Mouse (Mus musculus) hindbrain, embryonic 16.5 days (tissue): Measurements from ENCODE around the gene Ppp1r3e. TPM values are rescaled to one million over a fixed set of nuclear protein-coding genes. Genes with fewer than 3 reads are reported as not detected.

Experiments
- ATAC-seq: fragments of 200-750 bp; cut with Nextera tagmentation; 2 replicates; pipeline ENCODE4 v1.8.0; 2017; ENCODE audit warnings: moderate TSS enrichment, moderate library complexity
- H3K27ac ChIP-seq: fragments of 300-500 bp; sonication (generic); 2 replicates; pipeline ENCODE4 v1.5.1; 2014; ENCODE audit warnings: low read depth, mild to moderate bottlenecking, control low read depth, low read length, moderate library complexity
- H3K27me3 ChIP-seq: fragments of 300-500 bp; sonication (generic); replicated peaks from 2 replicates; pipeline ENCODE4 v1.6.1; 2014; ENCODE audit warnings: low read length; ENCODE audit not compliant: control insufficient read depth, insufficient read depth
- H3K36me3 ChIP-seq: fragments of 300-500 bp; sonication (generic); 2 replicates; pipeline ENCODE4 v1.6.1; 2014; ENCODE audit warnings: mild to moderate bottlenecking, low read length, moderate library complexity, mixed read lengths; ENCODE audit not compliant: control insufficient read depth, insufficient read depth
- H3K4me1 ChIP-seq: fragments of 300-500 bp; sonication (generic); 2 replicates; pipeline ENCODE4 v1.6.1; 2014; ENCODE audit warnings: low read depth, low read length; ENCODE audit not compliant: control insufficient read depth, insufficient read depth
- H3K4me2 ChIP-seq: fragments of 300-500 bp; sonication (generic); 2 replicates; pipeline ENCODE4 v1.6.1; 2014; ENCODE audit warnings: mild to moderate bottlenecking, low read length, control low read depth, moderate library complexity
- H3K4me3 ChIP-seq: fragments of 300-500 bp; sonication (generic); 2 replicates; pipeline ENCODE4 v1.5.1; 2014; ENCODE audit warnings: mild to moderate bottlenecking, low read length, control low read depth, moderate library complexity
- H3K9ac ChIP-seq: fragments of 300-500 bp; sonication (generic); 2 replicates; pipeline ENCODE4 v1.6.1; 2014; ENCODE audit warnings: low read depth, mild to moderate bottlenecking, control low read depth, low read length, moderate library complexity
- H3K9me3 ChIP-seq: fragments of 300-500 bp; sonication (generic); 2 replicates; pipeline ENCODE4 v1.6.1; 2014; ENCODE audit warnings: mild to moderate bottlenecking, low read length, moderate library complexity; ENCODE audit not compliant: control insufficient read depth
- WGBS: fragments of 180-500 bp; shearing (Covaris S2); extraction: QIAGEN DNeasy Blood & Tissue Kit; methylation state at CpG from one replicate; pipeline ENCODE4 v1.1.7; 2014; 5-methylcytosine and 5-hydroxymethylcytosine counted together
- polyA plus RNA-seq: library from polyadenylated mRNA; unstranded; fragments of >200 nt; fragmentation: Nextera tagmentation; extraction: Ambion mirVana; gene quantifications from 2 replicates; pipeline ENCODE4 v1.2.1, GENCODE M21; 2015

Gene Ppp1r3e
- polyA plus RNA-seq, 1 experiment from 2014 or later, result 5.3 TPM

DNA sequence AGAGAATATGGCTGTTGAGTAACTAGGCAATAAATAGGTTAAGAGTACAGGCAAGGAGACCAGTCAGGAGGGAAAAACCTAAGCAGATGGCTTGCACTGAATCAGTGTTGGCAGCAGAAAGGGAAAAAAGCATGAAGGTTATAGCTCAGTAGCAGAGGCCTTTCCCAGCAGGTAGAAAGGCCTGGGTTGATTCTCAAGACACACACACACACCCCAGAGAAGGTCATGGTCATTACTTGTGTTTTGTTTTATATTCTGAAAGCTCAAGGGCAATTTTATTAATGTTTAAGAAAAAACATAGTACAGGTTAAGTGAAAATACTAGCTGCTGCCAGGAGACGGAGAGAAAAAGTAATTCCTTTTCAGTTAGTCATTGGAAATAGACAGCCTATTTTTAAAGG, 53.6 kb downstream of the Ppp1r3e start:
- no peak overlapping the region for H3K9ac ChIP-seq
- H3K4me1 ChIP-seq, result no peaks in the 10 kb centered on the region
- no peaks in the 10 kb centered on the region for H3K36me3 ChIP-seq
- H3K9me3 ChIP-seq, result no peaks in the 10 kb centered on the region
- no peak overlapping the region for H3K4me3 ChIP-seq
- no peaks in the 10 kb centered on the region for H3K27me3 ChIP-seq
- no peak for ATAC-seq
- no peak overlapping the region for H3K27ac ChIP-seq
- no peak overlapping the region for H3K4me2 ChIP-seq
- WGBS, result 98% methylated on average over 1 of the region's 1 CpGs

Other genes starting within 250 kb of the Ppp1r3e start
- not detected in 2 replicates for gene Gm17606, start 236.6 kb downstream of the Ppp1r3e start, polyA plus RNA-seq
- 9.5 and 10.3 TPM in 2 replicates for gene Cdh24, start 236.2 kb downstream of the Ppp1r3e start, polyA plus RNA-seq
- 68.2 and 69.1 TPM in 2 replicates for gene 1700123O20Rik, start 191.3 kb downstream of the Ppp1r3e start, polyA plus RNA-seq
- 89.5 and 98.2 TPM in 2 replicates for gene Acin1, start 190.6 kb downstream of the Ppp1r3e start, polyA plus RNA-seq
- gene Gm29776, start 178.7 kb downstream of the Ppp1r3e start, polyA plus RNA-seq, result 0.28 and 0.34 TPM in 2 replicates
- gene Cebpe, start 165.4 kb downstream of the Ppp1r3e start, polyA plus RNA-seq, result not detected in 2 replicates
- 8.6 and 11.2 TPM in 2 replicates for gene Slc7a8, start 95.6 kb downstream of the Ppp1r3e start, polyA plus RNA-seq
- 0.20 TPM in 1 of 2 replicates, not detected in the other for gene Rnf212b, start 63.4 kb downstream of the Ppp1r3e start, polyA plus RNA-seq
- gene Homez, start 6.6 kb downstream of the Ppp1r3e start, polyA plus RNA-seq, result 11.2 and 12.9 TPM in 2 replicates
- gene Bcl2l2, start 5.8 kb upstream of the Ppp1r3e start, polyA plus RNA-seq, result 4.8 and 5.9 TPM in 2 replicates
- 0.14 TPM in 1 of 2 replicates, not detected in the other for gene Gm20521, start 5.9 kb upstream of the Ppp1r3e start, polyA plus RNA-seq
- gene Pabpn1, start 14.9 kb upstream of the Ppp1r3e start, polyA plus RNA-seq, result 127 and 130 TPM in 2 replicates
- 254 and 275 TPM in 2 replicates for gene Slc22a17, start 35.6 kb upstream of the Ppp1r3e start, polyA plus RNA-seq
- gene Efs, start 48.6 kb upstream of the Ppp1r3e start, polyA plus RNA-seq, result 14.2 and 15.5 TPM in 2 replicates
- gene Il25, start 55.1 kb upstream of the Ppp1r3e start, polyA plus RNA-seq, result 1.3 TPM in 2 replicates
- gene Cmtm5, start 58.7 kb upstream of the Ppp1r3e start, polyA plus RNA-seq, result 17.0 and 28.5 TPM in 2 replicates
- gene Myh6, start 89.4 kb upstream of the Ppp1r3e start, polyA plus RNA-seq, result 1.6 and 1.8 TPM in 2 replicates
- not detected in 2 replicates for gene Gm17428, start 99.4 kb upstream of the Ppp1r3e start, polyA plus RNA-seq
- gene Myh7, start 117.1 kb upstream of the Ppp1r3e start, polyA plus RNA-seq, result 8.5 and 10.6 TPM in 2 replicates
- 48.2 and 50.6 TPM in 2 replicates for gene Ngdn, start 137.9 kb upstream of the Ppp1r3e start, polyA plus RNA-seq
- 18.4 and 20.5 TPM in 2 replicates for gene Zfhx2, start 214.8 kb upstream of the Ppp1r3e start, polyA plus RNA-seq
- 34.4 and 36.1 TPM in 2 replicates for gene Thtpa, start 217.2 kb upstream of the Ppp1r3e start, polyA plus RNA-seq
- 6.9 and 7.7 TPM in 2 replicates for gene Ap1g2, start 229.0 kb upstream of the Ppp1r3e start, polyA plus RNA-seq
- 31.8 and 32.3 TPM in 2 replicates for gene Jph4, start 239.4 kb upstream of the Ppp1r3e start, polyA plus RNA-seq